Mouse (Mus musculus) kidney, adult 2 months (tissue): Measurements from ENCODE around the gene Cdk11b.

Experiments used
- CTCF ChIP-seq: fragments of 200-500 bp; conservative IDR thresholded peaks from 2 replicates; pipeline ENCODE4 v1.5.1; 2011; ENCODE audit warnings: low read depth, mild to moderate bottlenecking, control low read depth, low read length, moderate library complexity, mixed read lengths; ENCODE audit not compliant: insufficient read depth, insufficient read length
- POLR2A ChIP-seq: fragments of 200-500 bp; IDR thresholded peaks from one replicate; pipeline ENCODE4 v1.6.1; 2011; ENCODE audit warnings: low read depth, low read length, control low read depth

- no peak for TF ChIP-seq CTCF
- TF ChIP-seq POLR2A, result no peak
These were observed 22.6 kb upstream of the Cdk11b start for GRCm38 (mm10) chr4:155601997-155602456.
